Mouse (Mus musculus): ENCODE measurements around the gene Bach2. TPM values are rescaled to one million over a fixed set of nuclear protein-coding genes. Genes with fewer than 3 reads are reported as not detected.

The Bach2 gene
- polyA plus RNA-seq, 1 experiment: 0.11 TPM

DNA sequence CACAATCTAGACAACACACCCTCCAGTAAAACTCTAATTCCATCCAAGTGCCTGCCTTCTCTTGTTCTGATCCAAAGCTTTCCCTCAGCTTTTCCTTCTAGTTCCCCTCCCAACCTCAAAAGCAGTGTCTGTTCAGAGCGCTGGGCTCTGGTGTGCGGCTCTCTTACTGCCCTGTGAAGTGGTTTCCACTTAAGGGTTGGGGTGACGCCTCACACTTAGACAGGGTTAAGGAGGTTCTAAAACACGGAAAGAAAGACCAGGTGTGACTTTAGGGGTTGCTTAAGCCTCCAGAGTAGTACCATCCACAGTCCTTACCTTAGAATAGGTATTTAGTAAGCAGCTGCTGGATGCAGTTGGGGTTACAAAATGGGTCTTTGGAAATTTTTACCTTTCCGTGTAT is 185.1 kb downstream of the Bach2 start:
- H3K79me2 ChIP-seq (ENCODE audit: control insufficient read depth, insufficient read depth): no peaks in the 10 kb centered on the region
- H3K79me3 ChIP-seq (ENCODE audit: low read depth): no peaks in the 10 kb centered on the region
- no peaks in the 10 kb centered on the region for H3K36me3 ChIP-seq (ENCODE audit: control insufficient read depth, insufficient read depth)
- no peaks in the 10 kb centered on the region for H3K27me3 ChIP-seq (ENCODE audit: control insufficient read depth, insufficient read depth, insufficient read length)
- no peak overlapping the region for H3ac ChIP-seq (ENCODE audit: control insufficient read depth, insufficient read length, low read depth)
- TF ChIP-seq USF1 (IDR thresholded peaks at IDR 0.05; ENCODE audit: low read depth) (no peak), MAX (IDR thresholded peaks at IDR 0.05) (no peak), CEBPB (IDR thresholded peaks at IDR 0.05; ENCODE audit: low read depth) (no peak), CTCF (IDR thresholded peaks at IDR 0.05; ENCODE audit: control insufficient read depth, insufficient read depth, insufficient read length) (no peak), FOSL1 (IDR thresholded peaks at IDR 0.05; ENCODE audit: insufficient read depth, low read length, poor library complexity, severe bottlenecking) (no peak), MYOG (IDR thresholded peaks at IDR 0.05; ENCODE audit: control insufficient read depth, extremely low read depth, insufficient read length) (no peak)
- H3K4me3 ChIP-seq (ENCODE audit: insufficient read depth, poor library complexity, severe bottlenecking): no peak overlapping the region

DNA sequence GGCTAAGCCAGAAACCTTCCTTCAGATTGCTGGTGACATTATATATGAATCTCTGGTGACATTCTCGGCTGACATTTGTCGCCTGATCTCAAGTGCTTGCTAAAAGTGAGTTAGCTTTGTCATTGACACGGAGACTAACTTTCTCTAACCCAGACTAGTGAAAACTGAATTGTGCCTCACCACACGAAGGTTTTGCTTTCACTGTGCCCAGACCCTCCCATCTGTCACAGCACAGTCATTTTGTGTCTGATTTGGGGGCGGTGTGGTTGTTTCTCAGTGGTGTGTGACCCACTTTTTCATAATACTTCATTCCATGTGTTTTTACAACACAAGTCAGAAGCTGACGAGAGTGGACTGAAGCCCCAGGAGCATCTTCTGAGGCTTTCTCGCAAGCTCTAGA is 185.8 kb downstream of the Bach2 start:
- H3K27me3 ChIP-seq (ENCODE audit: control insufficient read depth, insufficient read depth, insufficient read length): no peaks in the 10 kb centered on the region
- no peaks in the 10 kb centered on the region for H3K79me2 ChIP-seq (ENCODE audit: control insufficient read depth, insufficient read depth)
- no peaks in the 10 kb centered on the region for H3K36me3 ChIP-seq (ENCODE audit: control insufficient read depth, insufficient read depth)
- H3K79me3 ChIP-seq (ENCODE audit: low read depth): no peaks in the 10 kb centered on the region
- H3ac ChIP-seq (ENCODE audit: control insufficient read depth, insufficient read length, low read depth): no peak overlapping the region
- no peak overlapping the region for H3K4me3 ChIP-seq (ENCODE audit: insufficient read depth, poor library complexity, severe bottlenecking)
- TF ChIP-seq MYOD1 (IDR thresholded peaks at IDR 0.05; ENCODE audit: control insufficient read depth, insufficient read length, low read depth) (no peak), CEBPB (IDR thresholded peaks at IDR 0.05; ENCODE audit: low read depth) (no peak), USF1 (IDR thresholded peaks at IDR 0.05; ENCODE audit: low read depth) (no peak), FOSL1 (IDR thresholded peaks at IDR 0.05; ENCODE audit: insufficient read depth, low read length, poor library complexity, severe bottlenecking) (no peak), CTCF (IDR thresholded peaks at IDR 0.05; ENCODE audit: control insufficient read depth, insufficient read depth, insufficient read length) (no peak), MAX (IDR thresholded peaks at IDR 0.05) (no peak), MYOG (IDR thresholded peaks at IDR 0.05; ENCODE audit: control insufficient read depth, extremely low read depth, insufficient read length) (no peak)

DNA sequence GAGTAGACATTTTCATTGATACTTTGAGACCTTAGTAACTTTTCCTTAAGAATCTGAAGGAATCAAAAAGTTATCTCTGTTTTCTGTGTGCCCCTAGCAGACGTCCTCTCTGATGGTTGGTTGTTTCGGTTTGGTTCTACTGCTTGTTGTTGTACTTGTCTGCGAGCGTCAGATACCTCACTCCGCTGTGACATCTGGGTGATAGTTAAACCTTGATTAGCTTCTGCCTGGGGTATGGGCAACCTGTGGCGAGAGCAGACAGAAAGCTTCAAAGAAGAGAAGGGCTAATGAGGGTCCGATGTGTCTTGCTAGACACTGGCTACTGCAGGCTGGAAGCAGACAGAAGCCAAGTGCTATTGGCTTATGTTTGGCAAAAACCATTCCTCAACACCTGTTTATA is 186.5 kb downstream of the Bach2 start:
- H3K36me3 ChIP-seq (ENCODE audit: control insufficient read depth, insufficient read depth): no peaks in the 10 kb centered on the region
- H3K79me3 ChIP-seq (ENCODE audit: low read depth): no peaks in the 10 kb centered on the region
- H3K79me2 ChIP-seq (ENCODE audit: control insufficient read depth, insufficient read depth): no peaks in the 10 kb centered on the region
- no peaks in the 10 kb centered on the region for H3K27me3 ChIP-seq (ENCODE audit: control insufficient read depth, insufficient read depth, insufficient read length)
- TF ChIP-seq MYOD1 (IDR thresholded peaks at IDR 0.05; ENCODE audit: control insufficient read depth, insufficient read length, low read depth) (no peak), FOSL1 (IDR thresholded peaks at IDR 0.05; ENCODE audit: insufficient read depth, low read length, poor library complexity, severe bottlenecking) (no peak), USF1 (IDR thresholded peaks at IDR 0.05; ENCODE audit: low read depth) (no peak), CTCF (IDR thresholded peaks at IDR 0.05; ENCODE audit: control insufficient read depth, insufficient read depth, insufficient read length) (no peak)
- H3ac ChIP-seq (ENCODE audit: control insufficient read depth, insufficient read length, low read depth): no peak overlapping the region
- H3K4me3 ChIP-seq (ENCODE audit: insufficient read depth, poor library complexity, severe bottlenecking): no peak overlapping the region

DNA sequence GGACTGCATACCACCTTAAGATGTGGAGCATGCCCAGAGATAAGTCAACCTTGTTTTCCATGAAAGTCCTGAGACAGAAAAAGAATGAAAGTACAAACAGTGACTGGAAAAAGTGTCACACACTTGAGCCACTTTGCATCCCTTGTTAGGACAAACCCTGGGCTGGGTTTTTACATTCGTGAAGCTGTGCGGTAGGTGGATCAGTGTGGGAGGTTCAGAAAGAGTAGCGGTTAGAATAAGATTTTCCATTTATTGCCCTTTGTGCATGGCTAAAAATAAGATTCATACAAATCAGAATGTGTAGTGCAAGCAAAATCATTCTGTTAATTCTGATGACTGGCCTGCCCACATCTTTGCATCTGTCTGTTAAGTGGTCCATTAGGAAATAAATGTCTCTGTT is 187.0 kb downstream of the Bach2 start:
- no peaks in the 10 kb centered on the region for H3K79me2 ChIP-seq (ENCODE audit: control insufficient read depth, insufficient read depth)
- no peak for TF ChIP-seq CTCF (IDR thresholded peaks at IDR 0.05; ENCODE audit: control insufficient read depth, insufficient read depth, insufficient read length)

DNA sequence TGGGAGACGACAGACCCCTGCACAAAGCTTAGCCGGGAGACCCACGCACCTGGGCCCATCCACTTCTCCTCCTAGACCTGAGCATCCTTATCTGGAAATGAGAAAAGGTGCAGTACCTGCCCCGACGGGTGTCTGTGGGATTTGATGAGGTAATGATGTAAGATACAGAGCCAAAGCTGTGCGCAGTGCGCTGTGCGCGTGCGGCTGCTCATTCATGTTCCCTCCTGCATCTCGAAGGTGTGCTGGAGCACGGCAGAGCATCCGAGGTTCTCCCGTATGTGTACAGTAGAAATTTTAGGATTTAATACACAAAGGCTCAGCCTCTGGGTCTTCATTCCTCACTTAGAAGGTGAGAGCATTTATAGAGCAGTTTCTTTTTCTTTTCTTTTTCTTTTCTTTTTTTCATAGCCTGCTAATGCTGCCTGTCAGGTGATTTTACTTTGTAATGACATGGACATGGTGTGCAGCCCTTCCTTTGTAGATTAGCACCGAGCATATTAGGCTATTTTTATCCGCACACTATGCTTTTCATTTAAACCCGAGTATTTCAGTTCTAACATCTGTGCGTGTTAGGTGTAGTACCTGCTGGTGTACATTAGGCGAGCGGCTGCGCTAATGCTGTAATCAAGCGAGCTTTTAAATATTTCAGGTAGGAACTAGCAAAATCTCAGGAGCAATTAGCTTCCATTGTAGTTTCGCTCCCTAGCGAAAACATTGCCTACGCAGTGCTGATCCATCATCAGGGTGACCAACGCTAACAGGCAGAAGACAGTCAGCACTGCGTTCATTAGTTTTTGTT is 188.4 kb downstream of the Bach2 start:
- TF ChIP-seq MAX (IDR thresholded peaks at IDR 0.05) (no peak), CTCF (IDR thresholded peaks at IDR 0.05; ENCODE audit: control insufficient read depth, insufficient read depth, insufficient read length) (no peak), USF1 (IDR thresholded peaks at IDR 0.05; ENCODE audit: low read depth) (no peak), MYOG (IDR thresholded peaks at IDR 0.05; ENCODE audit: control insufficient read depth, extremely low read depth, insufficient read length) (no peak), CEBPB (IDR thresholded peaks at IDR 0.05; ENCODE audit: low read depth) (no peak), MYOD1 (IDR thresholded peaks at IDR 0.05; ENCODE audit: control insufficient read depth, insufficient read length, low read depth) (no peak), FOSL1 (IDR thresholded peaks at IDR 0.05; ENCODE audit: insufficient read depth, low read length, poor library complexity, severe bottlenecking) (no peak)
- H3K4me3 ChIP-seq (ENCODE audit: insufficient read depth, poor library complexity, severe bottlenecking): no peak overlapping the region
- no peaks in the 10 kb centered on the region for H3K79me2 ChIP-seq (ENCODE audit: control insufficient read depth, insufficient read depth)
- no peaks in the 10 kb centered on the region for H3K27me3 ChIP-seq (ENCODE audit: control insufficient read depth, insufficient read depth, insufficient read length)
- H3ac ChIP-seq (ENCODE audit: control insufficient read depth, insufficient read length, low read depth): no peak overlapping the region
- H3K79me3 ChIP-seq (ENCODE audit: low read depth): no peaks in the 10 kb centered on the region
- no peaks in the 10 kb centered on the region for H3K36me3 ChIP-seq (ENCODE audit: control insufficient read depth, insufficient read depth)

More for the DNA sequence above, 187.0 kb downstream of the Bach2 start:
- no peaks in the 10 kb centered on the region for H3K36me3 ChIP-seq (ENCODE audit: control insufficient read depth, insufficient read depth)
- H3K79me3 ChIP-seq (ENCODE audit: low read depth): no peaks in the 10 kb centered on the region
- H3ac ChIP-seq (ENCODE audit: control insufficient read depth, insufficient read length, low read depth): no peak overlapping the region
- no peaks in the 10 kb centered on the region for H3K27me3 ChIP-seq (ENCODE audit: control insufficient read depth, insufficient read depth, insufficient read length)
- no peak overlapping the region for H3K4me3 ChIP-seq (ENCODE audit: insufficient read depth, poor library complexity, severe bottlenecking)

DNA sequence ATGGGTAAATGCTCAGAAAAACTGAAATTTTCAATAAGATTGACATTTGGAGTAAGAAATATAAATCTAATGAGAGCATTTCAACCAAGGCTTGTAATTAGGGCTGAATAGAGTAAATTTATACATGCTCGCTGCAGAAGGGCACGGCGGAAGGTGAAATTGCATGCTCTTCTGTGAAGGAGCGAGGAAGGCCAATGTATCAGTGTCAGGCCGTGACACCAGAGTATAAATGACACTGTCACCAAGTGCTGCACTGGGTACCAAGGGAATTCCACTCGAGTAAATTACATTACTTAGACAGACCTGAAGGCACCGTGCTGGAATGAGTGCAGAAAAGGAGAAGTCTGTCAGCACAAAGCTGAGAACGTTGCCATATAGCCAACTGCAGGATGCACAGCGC is 190.1 kb downstream of the Bach2 start:
- Histone ChIP-seq H3K4me3 (ENCODE audit: insufficient read depth, poor library complexity, severe bottlenecking) (no peak overlapping the region), H3K79me2 (ENCODE audit: control insufficient read depth, insufficient read depth) (no peaks in the 10 kb centered on the region), H3ac (ENCODE audit: control insufficient read depth, insufficient read length, low read depth) (no peak overlapping the region), H3K79me3 (ENCODE audit: low read depth) (no peaks in the 10 kb centered on the region), H3K27me3 (ENCODE audit: control insufficient read depth, insufficient read depth, insufficient read length) (no peaks in the 10 kb centered on the region), H3K36me3 (ENCODE audit: control insufficient read depth, insufficient read depth) (no peaks in the 10 kb centered on the region)
- TF ChIP-seq USF1 (IDR thresholded peaks at IDR 0.05; ENCODE audit: low read depth) (no peak), CEBPB (IDR thresholded peaks at IDR 0.05; ENCODE audit: low read depth) (no peak), CTCF (IDR thresholded peaks at IDR 0.05; ENCODE audit: control insufficient read depth, insufficient read depth, insufficient read length) (no peak), MYOG (IDR thresholded peaks at IDR 0.05; ENCODE audit: control insufficient read depth, extremely low read depth, insufficient read length) (no peak)

Measured in C2C12 (cell line).